Mouse (Mus musculus) lung, embryonic 15.5 days (tissue): ENCODE results near the gene Olfr455. TPM values are rescaled to one million over a fixed set of nuclear protein-coding genes. Genes with fewer than 3 reads are reported as not detected.

ENCODE experiments used
- ATAC-seq: fragments of 200-750 bp; cut with Nextera tagmentation; 2 replicates; pipeline ENCODE4 v1.8.0; 2017; ENCODE audit warnings: moderate number of reproducible peaks, borderline replicate concordance; ENCODE audit not compliant: low FRiP score, low TSS enrichment; ENCODE audit errors: extremely low read depth
- H3K27ac ChIP-seq: fragments of 300-500 bp; sonication (generic); 2 replicates; pipeline ENCODE4 v1.5.1; 2015; ENCODE audit warnings: moderate library complexity, mild to moderate bottlenecking, inconsistent platforms
- H3K27me3 ChIP-seq: fragments of 300-500 bp; sonication (generic); 2 replicates; pipeline ENCODE4 v1.6.1; 2015; ENCODE audit warnings: inconsistent platforms
- H3K36me3 ChIP-seq: fragments of 300-500 bp; sonication (generic); 2 replicates; pipeline ENCODE4 v1.6.1; 2015; ENCODE audit warnings: inconsistent platforms
- H3K4me1 ChIP-seq: fragments of 300-500 bp; sonication (generic); 2 replicates; pipeline ENCODE4 v1.6.1; 2015; ENCODE audit warnings: inconsistent platforms
- H3K4me2 ChIP-seq: fragments of 300-500 bp; sonication (generic); 2 replicates; pipeline ENCODE4 v1.6.1; 2015; ENCODE audit warnings: inconsistent platforms, mild to moderate bottlenecking, moderate library complexity
- H3K4me3 ChIP-seq: fragments of 300-500 bp; sonication (generic); 2 replicates; pipeline ENCODE4 v1.5.1; 2015; ENCODE audit warnings: mild to moderate bottlenecking, inconsistent platforms
- H3K9ac ChIP-seq: fragments of 300-500 bp; sonication (generic); 2 replicates; pipeline ENCODE4 v1.6.1; 2015; ENCODE audit warnings: inconsistent platforms
- H3K9me3 ChIP-seq: fragments of 300-500 bp; sonication (generic); 2 replicates; pipeline ENCODE4 v1.6.1; 2016; ENCODE audit warnings: inconsistent platforms
- WGBS: fragments of 180-500 bp; shearing (Covaris S2); methylation state at CpG from one replicate; pipeline ENCODE4 v1.1.7; 2015; 5-methylcytosine and 5-hydroxymethylcytosine counted together
- polyA plus RNA-seq: library from polyadenylated mRNA; unstranded; fragments of >200 nt; fragmentation: Nextera tagmentation; extraction: Ambion mirVana; gene quantifications from 2 replicates; pipeline ENCODE4 v1.2.1, GENCODE M21; 2015

Olfr455 gene
- polyA plus RNA-seq, 1 experiment from 2014 or later, result not detected

GRCm38 (mm10) chr6:42546180-42546579 lies 1.2 kb downstream of the Olfr455 start:
- no peak overlapping the region for H3K9ac ChIP-seq
- no peak overlapping the region for H3K4me3 ChIP-seq
- no peak overlapping the region for H3K4me2 ChIP-seq
- H3K27ac ChIP-seq, result 0 out of 2 replicates have a peak overlapping the region, but pooled peaks have one; percentile 41
- peaks cover 28% of the 10 kb centered on the region; the same call in 1 of the 2 replicates for H3K4me1 ChIP-seq
- no peaks in the 10 kb centered on the region for H3K9me3 ChIP-seq
- WGBS, result 53% methylated on average over 2 of the region's 2 CpGs
- no peaks in the 10 kb centered on the region for H3K36me3 ChIP-seq
- no peaks in the 10 kb centered on the region for H3K27me3 ChIP-seq
- no peak for ATAC-seq

- whole genome bisulfite sequencing, result 38% methylated on average over 2 of the region's 2 CpGs
- Histone ChIP-seq H3K27me3 (no peaks in the 10 kb centered on the region), H3K9me3 (no peaks in the 10 kb centered on the region), H3K4me1 (peaks cover 28% of the 10 kb centered on the region; the same call in 1 of the 2 replicates), H3K4me2 (no peak overlapping the region), H3K27ac (peak overlapping the region; percentile 57), H3K36me3 (no peaks in the 10 kb centered on the region), H3K4me3 (no peak overlapping the region), H3K9ac (no peak overlapping the region)
- ATAC-seq, result peak; percentile 36; the same call in 1 of the 2 replicates
These were observed 1.9 kb downstream of the Olfr455 start for GRCm38 (mm10) chr6:42545451-42545885.

DNA sequence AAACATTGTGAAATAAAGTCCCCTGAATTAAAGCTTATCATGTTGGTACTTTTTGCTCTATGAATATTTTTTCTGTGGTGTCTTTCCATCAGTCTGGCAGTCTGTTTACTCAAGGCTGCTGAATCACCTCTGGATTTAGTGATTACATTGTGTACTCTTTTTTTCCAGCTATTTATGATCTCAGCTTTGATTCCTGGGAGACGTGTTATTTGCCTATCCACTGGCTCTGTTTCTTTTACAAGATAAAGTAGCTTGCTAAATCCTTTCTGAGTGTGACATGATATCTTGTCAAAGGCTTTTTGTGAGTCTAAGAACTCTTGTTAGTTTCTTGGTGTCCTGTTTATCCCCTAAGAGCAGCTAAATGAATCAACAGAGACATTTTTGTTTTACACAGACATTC lies 2.5 kb downstream of the Olfr455 start:
- peak overlapping the region; percentile 57 for H3K27ac ChIP-seq
- 13% methylated on average over 1 of the region's 1 CpGs for WGBS

DNA sequence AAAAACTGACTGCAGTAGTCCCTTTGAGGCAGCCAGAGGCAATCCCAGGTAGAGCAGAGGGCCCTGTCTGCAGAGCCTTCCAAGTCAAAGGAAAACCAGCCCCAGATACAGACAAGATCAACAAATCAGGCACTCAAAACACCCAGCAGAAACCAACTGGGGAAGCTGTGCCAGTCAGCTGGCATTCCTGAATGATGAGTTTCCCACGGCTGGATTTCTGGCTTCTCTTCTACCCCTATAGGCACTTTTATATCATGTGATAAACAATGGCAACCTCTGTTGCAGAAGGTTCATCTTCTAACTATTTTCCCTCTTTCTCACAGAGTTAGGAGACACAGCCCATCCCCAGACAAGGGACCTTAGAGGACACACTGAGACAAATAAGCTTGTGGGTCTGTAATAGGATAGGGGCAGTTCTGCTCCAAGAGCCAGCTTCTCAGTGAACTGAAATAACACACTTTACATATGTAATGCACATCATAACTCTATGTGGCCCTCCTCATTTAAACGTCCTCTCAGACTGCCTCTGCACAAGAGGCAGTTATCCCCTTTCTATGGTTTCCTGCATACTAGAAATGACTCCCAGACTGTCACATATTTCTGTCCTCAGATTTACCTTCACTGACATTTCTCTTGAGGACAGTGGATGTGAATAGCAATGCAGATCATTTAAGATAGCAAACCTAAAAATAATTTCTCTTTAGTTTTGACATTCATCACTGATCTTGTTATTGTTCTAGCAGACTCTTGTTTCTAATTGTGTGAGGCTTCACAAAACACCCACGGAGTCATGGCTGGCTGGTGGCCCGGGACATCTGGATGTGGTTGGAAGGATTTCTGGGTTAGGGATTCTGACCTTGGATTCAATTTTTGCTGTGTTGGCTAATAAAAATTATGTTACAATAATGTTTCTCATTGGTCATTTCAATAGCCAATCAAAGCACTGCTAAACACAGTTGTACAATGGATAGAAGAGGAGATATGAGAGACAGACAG lies 5.1 kb downstream of the Olfr455 start:
- Histone ChIP-seq H3K4me1 (peaks cover 23% of the 10 kb centered on the region; the same call in 1 of the 2 replicates), H3K9ac (no peak overlapping the region), H3K27ac (peak overlapping the region; percentile 70), H3K27me3 (no peaks in the 10 kb centered on the region), H3K9me3 (no peaks in the 10 kb centered on the region), H3K4me2 (no peak overlapping the region), H3K4me3 (no peak overlapping the region), H3K36me3 (no peaks in the 10 kb centered on the region)
- 25% methylated on average over 4 of the region's 4 CpGs for WGBS
- ATAC-seq, result peak; percentile 47; the same call in 1 of the 2 replicates

More for the DNA sequence above, 2.5 kb downstream of the Olfr455 start:
- H3K9ac ChIP-seq, result no peak overlapping the region
- no peak for ATAC-seq
- no peaks in the 10 kb centered on the region for H3K36me3 ChIP-seq
- H3K4me1 ChIP-seq, result peaks cover 28% of the 10 kb centered on the region; the same call in 1 of the 2 replicates
- H3K27me3 ChIP-seq, result no peaks in the 10 kb centered on the region
- H3K4me2 ChIP-seq, result no peak overlapping the region
- no peak overlapping the region for H3K4me3 ChIP-seq
- no peaks in the 10 kb centered on the region for H3K9me3 ChIP-seq

DNA sequence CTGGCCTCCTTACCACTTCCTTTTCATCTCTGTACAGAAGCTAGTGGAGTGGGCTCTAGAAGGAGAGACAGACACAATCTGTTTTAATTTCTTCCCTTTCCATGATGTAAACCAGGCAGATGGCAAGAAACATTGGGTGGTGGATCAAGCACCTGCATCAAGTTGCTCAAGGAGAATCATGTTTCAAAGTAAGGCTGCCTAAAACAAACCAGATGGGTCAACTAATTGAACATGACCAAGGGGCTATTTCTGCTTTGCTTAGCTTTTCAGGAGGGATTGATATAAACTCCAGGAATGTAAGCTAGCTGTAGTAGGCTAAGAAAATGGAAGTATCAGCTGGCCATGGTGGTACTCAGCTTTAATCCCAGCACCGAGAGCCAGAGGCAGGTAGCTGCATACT lies 6.7 kb downstream of the Olfr455 start:
- Histone ChIP-seq H3K4me1 (peaks cover 22% of the 10 kb centered on the region; the same call in 1 of the 2 replicates), H3K4me3 (no peak overlapping the region), H3K27me3 (no peaks in the 10 kb centered on the region), H3K9ac (no peak overlapping the region), H3K36me3 (no peaks in the 10 kb centered on the region), H3K4me2 (no peak overlapping the region), H3K27ac (no peak overlapping the region), H3K9me3 (no peaks in the 10 kb centered on the region)
- ATAC-seq, result no peak
- WGBS, result 88% methylated on average over 1 of the region's 1 CpGs

DNA sequence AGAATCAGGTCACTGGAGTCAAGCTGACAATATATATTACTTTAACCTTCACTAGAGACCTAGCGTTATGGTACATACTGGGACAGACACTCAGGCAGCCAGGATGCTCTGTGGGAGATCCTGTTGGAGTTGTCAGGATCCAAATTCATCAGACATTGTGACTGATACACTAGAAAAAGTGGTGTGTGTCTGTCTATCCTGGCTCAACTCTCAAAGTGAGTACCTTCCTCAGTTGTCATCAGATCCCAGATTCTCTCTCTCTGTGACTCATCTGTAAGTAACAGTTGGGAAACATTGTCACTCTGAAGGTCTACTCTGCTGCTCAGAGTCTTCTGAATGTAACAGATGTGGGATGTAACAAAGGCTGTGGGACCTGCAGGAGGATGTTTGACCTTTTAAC lies 7.7 kb downstream of the Olfr455 start:
- Histone ChIP-seq H3K4me3 (no peak overlapping the region), H3K9me3 (no peaks in the 10 kb centered on the region), H3K4me1 (peaks cover 13% of the 10 kb centered on the region; the same call in 1 of the 2 replicates), H3K27ac (no peak overlapping the region), H3K36me3 (no peaks in the 10 kb centered on the region), H3K9ac (no peak overlapping the region), H3K27me3 (no peaks in the 10 kb centered on the region), H3K4me2 (no peak overlapping the region)
- 83% methylated on average over 1 of the region's 1 CpGs for WGBS
- no peak for ATAC-seq

GRCm38 (mm10) chr6:42513461-42513860 lies 33.9 kb downstream of the Olfr455 start:
- H3K9ac ChIP-seq, result no peak overlapping the region
- no peaks in the 10 kb centered on the region for H3K27me3 ChIP-seq
- H3K9me3 ChIP-seq, result no peaks in the 10 kb centered on the region
- H3K27ac ChIP-seq, result no peak overlapping the region
- H3K4me2 ChIP-seq, result no peak overlapping the region
- WGBS, result 60% methylated on average over 1 of the region's 1 CpGs
- H3K36me3 ChIP-seq, result no peaks in the 10 kb centered on the region
- ATAC-seq, result no peak
- H3K4me3 ChIP-seq, result no peak overlapping the region
- H3K4me1 ChIP-seq, result no peaks in the 10 kb centered on the region

GRCm38 (mm10) chr6:42509311-42509710 lies 38.1 kb downstream of the Olfr455 start:
- Histone ChIP-seq H3K9ac (no peak overlapping the region), H3K4me2 (no peak overlapping the region), H3K27me3 (no peaks in the 10 kb centered on the region), H3K4me1 (no peaks in the 10 kb centered on the region), H3K36me3 (no peaks in the 10 kb centered on the region), H3K27ac (no peak overlapping the region), H3K4me3 (no peak overlapping the region), H3K9me3 (no peaks in the 10 kb centered on the region)
- no peak for ATAC-seq

- Histone ChIP-seq H3K9me3 (no peaks in the 10 kb centered on the region), H3K4me2 (no peak overlapping the region), H3K27me3 (no peaks in the 10 kb centered on the region), H3K36me3 (no peaks in the 10 kb centered on the region), H3K4me3 (no peak overlapping the region), H3K4me1 (no peaks in the 10 kb centered on the region), H3K9ac (no peak overlapping the region), H3K27ac (no peak overlapping the region)
- WGBS, result 47% methylated on average over 2 of the region's 2 CpGs
- no peak for ATAC-seq
These were observed 43.9 kb downstream of the Olfr455 start for GRCm38 (mm10) chr6:42503478-42503877.

- Histone ChIP-seq H3K4me2 (no peak overlapping the region), H3K27me3 (no peaks in the 10 kb centered on the region), H3K9me3 (no peaks in the 10 kb centered on the region), H3K27ac (no peak overlapping the region), H3K36me3 (no peaks in the 10 kb centered on the region), H3K4me3 (no peak overlapping the region), H3K4me1 (no peaks in the 10 kb centered on the region), H3K9ac (no peak overlapping the region)
- WGBS, result 27% methylated on average over 1 of the region's 1 CpGs
- ATAC-seq, result no peak
These were observed 57.7 kb downstream of the Olfr455 start for GRCm38 (mm10) chr6:42489731-42490130.

GRCm38 (mm10) chr6:42487114-42487513 lies 60.3 kb downstream of the Olfr455 start, which contains the start of gene Olfr456:
Olfr456 (minus strand) TSS chr6:42487214.
- no peak within 1 kb of the TSS for H3K4me2 ChIP-seq
- H3K9ac ChIP-seq, result no peak within 1 kb of the TSS
- no peaks in the 10 kb centered on the region for H3K36me3 ChIP-seq
- no peak within 1 kb of the TSS for H3K27ac ChIP-seq
- H3K4me1 ChIP-seq, result no peaks in the 10 kb centered on the region
- H3K27me3 ChIP-seq, result no peaks in the 10 kb centered on the region
- 74% methylated on average over 1 of the region's 1 CpGs for WGBS
- H3K4me3 ChIP-seq, result no peak within 1 kb of the TSS
- H3K9me3 ChIP-seq, result no peaks in the 10 kb centered on the region
- no peak for ATAC-seq
